Mouse (Mus musculus) megakaryocyte, embryonic 14.5 days (primary cell): ENCODE measurements around the gene Zfhx3.

Experiments
- FLI1 ChIP-seq: IDR thresholded peaks from 2 replicates; pipeline ENCODE4 v1.6.1; 2012; ENCODE audit warnings: low read length, inconsistent platforms, mixed read lengths
- GATA1 ChIP-seq: IDR thresholded peaks from 3 replicates; pipeline ENCODE4 v1.6.1; 2012; ENCODE audit warnings: mixed read lengths, low read length, inconsistent platforms, borderline replicate concordance

GRCm38 (mm10) chr8:108595061-108595419 is 652.6 kb downstream of the Zfhx3 start:
- TF ChIP-seq GATA1, result no peak
- no peak for TF ChIP-seq FLI1
